Mouse (Mus musculus): ENCODE measurements around the gene Lin52.

DNA sequence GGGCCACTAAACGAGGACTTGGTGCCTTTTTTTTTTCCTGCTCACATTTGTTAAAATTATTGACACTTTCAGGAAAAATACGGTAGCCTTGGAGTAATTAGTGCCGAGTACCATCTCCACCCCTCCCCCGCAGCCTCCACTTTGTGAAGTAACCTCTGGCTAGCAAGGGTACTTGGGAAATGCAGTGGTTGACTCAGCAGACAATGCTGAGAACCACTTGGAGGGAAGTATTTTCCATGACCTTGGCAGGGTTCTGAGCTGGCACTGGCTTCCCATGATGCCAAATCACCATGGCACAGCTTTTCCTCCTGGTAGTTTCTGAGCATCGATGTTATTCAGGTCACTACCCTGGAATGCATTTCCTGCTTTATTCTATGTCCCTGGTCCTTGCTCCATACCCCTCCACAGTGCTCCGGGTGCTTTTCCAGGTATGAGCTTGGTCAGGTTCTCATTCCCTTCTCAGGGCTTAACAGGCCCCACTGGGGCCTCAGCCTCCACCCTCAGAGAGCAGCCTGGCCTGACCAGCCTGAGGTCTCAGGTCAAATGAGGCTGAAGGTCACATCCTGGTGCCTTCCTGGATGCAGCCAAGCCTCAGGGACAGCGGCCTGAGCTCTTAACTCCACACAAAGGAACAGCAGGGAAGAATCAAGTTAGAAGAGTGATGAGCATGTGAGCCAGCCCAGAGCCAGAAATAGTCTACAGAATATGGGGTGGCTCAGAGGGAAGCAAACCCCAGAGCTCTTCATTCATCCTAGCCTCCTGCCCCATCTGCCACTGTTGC is 82.7 kb downstream of the Lin52 start:
- TF ChIP-seq POLR2A (IDR thresholded peaks at IDR 0.05; ENCODE audit: insufficient read depth, low read depth, low read length) (no peak), CTCF (IDR thresholded peaks at IDR 0.05; ENCODE audit: insufficient read depth, low read depth, low read length) (no peak)
